In the genomic region with DNA sequence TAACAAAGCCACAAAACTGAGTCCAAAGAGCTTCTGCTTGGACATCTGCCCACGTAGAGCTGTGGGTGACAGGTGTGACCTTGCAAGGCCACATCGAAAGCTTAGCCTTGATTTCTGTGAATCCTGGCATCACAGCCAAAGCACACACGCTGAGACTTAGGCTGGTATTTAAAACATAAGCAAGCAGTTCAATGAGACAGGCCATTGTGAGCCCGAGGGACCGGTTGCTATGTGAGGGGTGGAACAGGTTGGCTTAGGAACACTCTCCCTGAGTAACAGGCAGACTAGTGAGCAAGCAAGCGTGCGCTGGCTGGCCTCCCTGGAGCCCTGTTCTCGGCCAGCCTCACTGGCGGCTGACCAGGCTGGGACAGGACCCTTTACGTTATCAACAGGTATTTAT, we compare ENCODE assay signal across 11 mouse cellular contexts. TPM values are rescaled to one million over a fixed set of nuclear protein-coding genes. Genes with fewer than 3 reads are reported as not detected.
DNase-seq lines count a peak whose midpoint lies in the region; ATAC-seq and TF ChIP-seq lines count a peak whose summit lies in the region.
"Had no signal": no experiment of that assay in that cellular context is flagged by ENCODE, and none has a peak within 500 bp of the region (broad histone marks: within the 10 kb centered on the region; RNA-seq: fewer than 3 reads in every experiment).

No protein-coding gene starts in this region.

- H3K27ac ChIP-seq in heart, embryonic 10.5 days: peak overlapping the region; percentile 57; the same call in 1 of the 2 replicates
- 0 out of 2 replicates have a peak overlapping the region, but pooled peaks have one; percentile 20 for H3K27ac ChIP-seq in embryonic facial prominence, embryonic 10.5 days (replicated peaks)
- H3K27ac ChIP-seq in heart, embryonic 16.5 days (ENCODE audit: low read length): peak overlapping the region; percentile 45
- H3K27ac ChIP-seq in thymus, adult 2 months (ENCODE audit: control insufficient read depth, insufficient read depth, low read length): no peak overlapping the region

- TF ChIP-seq POLR2A in thymus, adult 2 months (IDR thresholded peaks at IDR 0.05; ENCODE audit: control insufficient read depth, extremely low read depth, insufficient read depth, low read length, poor library complexity): no peak

- peaks cover 90% of the 10 kb centered on the region for H3K4me1 ChIP-seq in heart, embryonic 10.5 days
- peaks cover 83% of the 10 kb centered on the region for H3K4me1 ChIP-seq in embryonic facial prominence, embryonic 10.5 days
- H3K4me1 ChIP-seq in heart, embryonic 16.5 days (ENCODE audit: control insufficient read depth, insufficient read depth, low read length): peaks cover 62% of the 10 kb centered on the region
- peaks cover 50% of the 10 kb centered on the region for H3K4me1 ChIP-seq in thymus, adult 2 months (replicated peaks; ENCODE audit: control insufficient read depth, insufficient read depth, low read length)

- 0 out of 2 replicates have a peak, but pooled peaks have one; percentile 37 for ATAC-seq in heart, embryonic 16.5 days (replicated peaks; ENCODE audit: extremely low read depth, insufficient read depth, low FRiP score)
- ATAC-seq: CD4-positive, CD25-positive, alpha-beta regulatory T cell, adult 4 months had no signal

- no peaks in the 10 kb centered on the region for H3K36me3 ChIP-seq in heart, embryonic 10.5 days
- H3K36me3 ChIP-seq in embryonic facial prominence, embryonic 10.5 days (replicated peaks): 0 out of 2 replicates have a peak, but pooled peaks cover under 1% of the 10 kb centered on the region
- no peaks in the 10 kb centered on the region for H3K36me3 ChIP-seq in heart, embryonic 16.5 days (ENCODE audit: control insufficient read depth, insufficient read depth)
- H3K36me3 ChIP-seq in thymus, adult 2 months (ENCODE audit: control insufficient read depth, insufficient read depth, low read length): no peaks in the 10 kb centered on the region; the same call in 1 of the 2 replicates

- intact Hi-C loops in heart, postnatal 36 days (cut with DNase I): loop anchor here (10.0 kb wide), 1 partner anchor 493 kb away; a partner anchor contains a TSS

- 65% methylated on average over 10 of the region's 10 CpGs for WGBS in heart, embryonic 10.5 days
- 75% methylated on average over 10 of the region's 10 CpGs for WGBS in embryonic facial prominence, embryonic 10.5 days
- 44% methylated on average over 10 of the region's 10 CpGs for WGBS in heart, embryonic 16.5 days
- WGBS in thymus, adult 2 months: 94% methylated on average over 10 of the region's 10 CpGs

- TF ChIP-seq CTCF in thymus, adult 2 months (IDR thresholded peaks at IDR 0.05; ENCODE audit: borderline replicate concordance, control insufficient read depth, extremely low read depth, insufficient read depth, low read length, poor library complexity): no peak

- H3K9me3 ChIP-seq in heart, embryonic 10.5 days: no peaks in the 10 kb centered on the region
- no peaks in the 10 kb centered on the region for H3K9me3 ChIP-seq in embryonic facial prominence, embryonic 10.5 days
- no peaks in the 10 kb centered on the region for H3K9me3 ChIP-seq in heart, embryonic 16.5 days (replicated peaks; ENCODE audit: control insufficient read depth, low read length)

- H3K27me3 ChIP-seq in heart, embryonic 10.5 days (ENCODE audit: insufficient read depth, poor library complexity, severe bottlenecking): no peaks in the 10 kb centered on the region
- H3K27me3 ChIP-seq in embryonic facial prominence, embryonic 10.5 days (replicated peaks; ENCODE audit: low read depth, poor library complexity, severe bottlenecking): no peaks in the 10 kb centered on the region
- H3K27me3 ChIP-seq in heart, embryonic 16.5 days (ENCODE audit: control insufficient read depth, insufficient read depth, low read length): no peaks in the 10 kb centered on the region
- H3K27me3 ChIP-seq in thymus, adult 2 months (ENCODE audit: control insufficient read depth, insufficient read depth, low read length): no peaks in the 10 kb centered on the region

- no peak overlapping the region for H3K4me2 ChIP-seq in heart, embryonic 16.5 days (ENCODE audit: low read depth, low read length)

- H3K4me3 ChIP-seq in heart, embryonic 10.5 days: no peak overlapping the region
- H3K4me3 ChIP-seq in embryonic facial prominence, embryonic 10.5 days: no peak overlapping the region
- no peak overlapping the region for H3K4me3 ChIP-seq in heart, embryonic 16.5 days (ENCODE audit: low read length)
- no peak overlapping the region for H3K4me3 ChIP-seq in thymus, adult 2 months (ENCODE audit: control insufficient read depth, insufficient read depth, low read length)

- DNase-seq in heart, embryonic 10.5 days (ENCODE audit: low spot score): no peak
- DNase-seq in heart, postnatal 36 days: no peak
- DNase-seq in embryonic facial prominence, embryonic 10.5 days (ENCODE audit: low spot score): no peak
- peak; percentile 58 for DNase-seq in kidney, postnatal 10 days
- DNase-seq in thymus, adult 2 months: no peak
- DNase-seq in frontal cortex, postnatal 14 days (ENCODE audit: low spot score in 2 of 2): no peak
- no peak for DNase-seq in spleen, postnatal 4 days (ENCODE audit: low spot score in 2 of 2)
- DNase-seq: right cerebral cortex, adult 18-20 months; thymus, adult 18-20 months had no signal

- no peak overlapping the region for H3K9ac ChIP-seq in heart, embryonic 16.5 days (ENCODE audit: low read length)

RNA-seq across cellular contexts. Expression of a gene that starts 58.5 kb away (rescaled TPM):
- polyA plus RNA-seq in heart, embryonic 10.5 days (2016; fragmentation: Nextera tagmentation; extraction: Ambion mirVana): 0.59 and 0.67 TPM in 2 replicates
- not detected for total RNA-seq in heart, postnatal 36 days (2021)
- polyA plus RNA-seq in embryonic facial prominence, embryonic 10.5 days (2016; fragmentation: Nextera tagmentation; extraction: Ambion mirVana): 0.54 and 0.83 TPM in 2 replicates
- polyA plus RNA-seq in heart, embryonic 16.5 days (2015; fragmentation: Nextera tagmentation; extraction: Ambion mirVana): 0.71 and 1.9 TPM in 2 replicates
- polyA plus RNA-seq in thymus, adult 2 months (2012; rRNA removed): 3.3 and 5.0 TPM in 2 replicates
